Mouse (Mus musculus) layer of hippocampus, adult 9-10 months (tissue): ENCODE data around the gene Rbm20.

Experiments
- DNase-seq: peaks from one replicate; pipeline ENCODE4 v3.0.0; 2022; ENCODE audit warnings: low spot score

The Rbm20 gene

DNA sequence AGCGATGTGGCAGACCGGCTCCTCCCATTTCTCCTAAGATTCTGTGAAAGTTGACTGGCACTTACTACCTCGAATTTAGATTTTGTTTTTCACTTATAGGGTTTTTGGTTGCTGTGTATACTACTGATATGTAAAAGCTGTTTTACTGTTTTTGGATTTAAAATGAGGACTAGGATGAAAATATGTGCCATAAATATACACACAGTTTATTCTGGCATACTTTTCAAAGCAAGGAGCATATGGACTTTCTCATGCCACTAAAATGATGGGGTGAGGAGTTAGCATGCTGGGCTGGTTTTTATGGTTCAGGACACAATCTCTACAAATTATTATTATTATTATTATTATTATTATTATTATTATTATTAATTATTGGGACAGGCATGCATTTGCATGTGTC, 133.5 kb downstream of the Rbm20 start:
- DNase-seq = no peak

DNA sequence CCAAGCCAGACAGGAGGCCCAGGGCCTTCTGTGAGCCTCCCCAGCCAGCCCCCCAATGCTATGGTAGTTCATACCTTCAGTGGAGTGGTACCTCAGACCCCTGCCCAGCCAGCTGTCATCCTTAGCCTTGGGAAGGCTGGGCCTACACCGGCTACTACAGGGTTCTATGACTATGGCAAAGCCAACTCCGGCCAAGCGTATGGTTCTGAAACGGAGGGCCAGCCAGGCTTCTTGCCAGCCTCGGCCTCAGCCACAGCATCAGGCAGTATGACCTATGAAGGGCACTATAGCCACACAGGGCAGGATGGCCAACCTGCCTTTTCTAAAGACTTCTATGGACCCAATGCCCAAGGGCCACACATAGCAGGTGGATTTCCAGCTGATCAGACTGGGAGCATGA, 136.5 kb downstream of the Rbm20 start:
- DNase-seq = no peak

DNA sequence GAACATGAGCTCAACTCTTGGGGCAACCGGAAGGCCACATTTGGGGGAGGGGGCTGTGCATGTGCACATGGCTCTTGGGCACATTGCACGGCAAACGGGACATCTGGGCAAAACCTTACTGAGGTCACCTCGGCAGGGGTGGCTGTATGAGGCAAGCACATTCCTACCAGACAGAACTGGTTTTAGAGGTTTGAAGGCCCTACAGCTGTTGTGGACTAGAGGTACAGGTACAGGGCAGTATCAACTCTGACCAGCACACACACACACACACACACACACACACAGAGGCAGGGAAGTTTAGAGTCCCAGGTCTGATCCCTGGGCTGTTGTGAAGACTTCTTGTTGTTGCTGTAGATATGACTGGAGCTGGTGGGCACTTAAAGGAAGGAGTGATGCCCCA, 138.6 kb downstream of the Rbm20 start:
- DNase-seq = no peak

DNA sequence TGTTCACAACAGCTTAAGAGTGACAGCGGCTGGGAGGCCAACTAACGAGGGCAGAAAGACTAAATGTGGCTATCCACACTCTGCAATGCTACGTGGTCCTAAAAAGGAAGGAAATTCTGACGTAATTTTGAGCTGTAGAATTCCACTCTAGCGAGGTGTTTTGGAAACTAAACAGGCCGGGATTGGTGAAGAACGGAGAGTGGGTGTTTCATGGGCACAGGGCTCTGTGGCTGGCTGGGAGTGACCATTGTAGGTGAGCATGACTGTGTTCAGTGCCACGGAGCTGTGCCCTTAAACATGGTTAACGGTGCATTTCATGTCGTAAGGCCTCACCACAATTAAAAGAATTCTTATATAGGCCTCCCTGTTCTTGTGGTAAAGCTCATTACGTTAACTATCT, 139.1 kb downstream of the Rbm20 start:
- DNase-seq = no peak

DNA sequence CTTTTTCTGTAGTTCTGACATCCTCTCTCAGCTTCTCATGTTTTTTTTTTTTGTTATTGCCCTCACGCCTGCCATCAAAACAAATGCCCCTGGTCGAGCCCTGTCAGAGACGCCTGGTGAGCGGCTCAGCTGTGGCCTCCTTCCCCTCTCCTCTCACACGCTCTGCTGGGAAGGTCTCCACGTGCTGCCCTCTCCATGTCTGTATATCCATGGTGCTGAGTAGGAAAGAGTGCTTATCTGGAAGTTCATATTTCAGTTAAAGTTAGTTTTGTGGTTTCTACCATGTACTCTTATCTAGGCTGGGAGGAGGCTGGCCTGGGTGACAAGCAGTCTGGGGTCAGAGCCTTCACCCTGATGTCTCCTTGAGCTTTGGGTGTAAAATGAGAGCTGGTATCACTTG, 142.2 kb downstream of the Rbm20 start:
- DNase-seq = no peak

DNA sequence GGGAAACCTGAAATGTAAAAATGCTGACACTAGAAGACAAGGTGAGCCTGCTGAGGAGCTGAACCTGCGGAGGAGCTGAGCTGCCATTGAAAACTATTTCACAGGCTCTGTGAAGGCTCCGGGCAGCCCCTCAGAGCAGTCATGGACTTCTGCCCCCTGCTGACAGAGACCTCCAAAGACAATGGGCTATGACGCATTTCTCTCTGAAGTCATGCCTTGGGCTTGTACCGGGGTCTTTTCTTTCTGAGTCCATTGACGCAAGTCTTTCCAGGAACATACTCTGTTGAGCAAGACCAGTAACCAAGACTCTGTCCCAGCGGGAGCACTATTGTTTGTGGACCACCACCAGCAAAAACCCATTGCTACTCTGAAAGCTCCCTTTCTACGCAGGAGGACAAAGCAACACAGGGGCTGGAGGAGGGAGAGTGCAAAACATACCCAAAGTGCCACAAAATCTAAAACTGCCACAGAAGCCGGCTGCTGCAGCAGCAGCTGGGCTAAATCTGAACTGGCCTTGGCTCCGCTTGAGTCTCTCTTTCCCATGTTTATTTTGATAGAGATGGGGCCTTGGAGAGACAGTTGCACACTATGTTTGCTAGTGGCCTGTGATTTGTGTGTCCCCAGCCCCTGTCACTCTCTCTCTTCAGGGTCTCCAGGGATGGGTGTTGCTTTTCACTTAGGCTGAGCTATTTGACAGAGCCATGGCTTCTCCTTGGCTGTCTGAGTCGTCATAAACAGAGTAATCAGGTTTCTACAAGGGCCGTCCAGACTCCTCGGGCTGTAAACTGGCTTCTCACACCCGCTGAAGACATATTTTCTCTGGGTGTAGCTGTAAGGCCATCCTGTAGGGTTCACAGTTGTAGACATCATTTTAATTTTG, 144.4 kb downstream of the Rbm20 start:
- no peak for DNase-seq

DNA sequence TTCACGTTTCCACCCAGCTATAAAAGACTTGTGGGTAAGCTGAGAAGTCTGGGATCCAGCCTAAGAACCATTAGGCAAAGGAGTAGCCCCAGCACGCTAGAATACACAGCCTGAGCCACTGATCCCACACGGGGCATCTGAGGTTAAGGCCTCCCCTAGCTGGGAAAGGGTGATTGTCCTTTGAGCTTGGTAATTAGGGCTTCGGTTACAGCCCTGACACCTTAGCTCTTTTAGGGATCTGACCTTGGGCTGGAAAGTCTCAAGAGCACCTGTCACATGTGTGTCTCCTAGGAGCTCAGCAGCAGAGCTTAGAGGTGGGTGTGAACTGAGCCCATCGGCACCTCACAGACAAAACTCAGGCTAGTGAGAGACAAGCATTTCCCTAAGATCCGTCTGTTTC, 146.7 kb downstream of the Rbm20 start:
- DNase-seq = no peak

DNA sequence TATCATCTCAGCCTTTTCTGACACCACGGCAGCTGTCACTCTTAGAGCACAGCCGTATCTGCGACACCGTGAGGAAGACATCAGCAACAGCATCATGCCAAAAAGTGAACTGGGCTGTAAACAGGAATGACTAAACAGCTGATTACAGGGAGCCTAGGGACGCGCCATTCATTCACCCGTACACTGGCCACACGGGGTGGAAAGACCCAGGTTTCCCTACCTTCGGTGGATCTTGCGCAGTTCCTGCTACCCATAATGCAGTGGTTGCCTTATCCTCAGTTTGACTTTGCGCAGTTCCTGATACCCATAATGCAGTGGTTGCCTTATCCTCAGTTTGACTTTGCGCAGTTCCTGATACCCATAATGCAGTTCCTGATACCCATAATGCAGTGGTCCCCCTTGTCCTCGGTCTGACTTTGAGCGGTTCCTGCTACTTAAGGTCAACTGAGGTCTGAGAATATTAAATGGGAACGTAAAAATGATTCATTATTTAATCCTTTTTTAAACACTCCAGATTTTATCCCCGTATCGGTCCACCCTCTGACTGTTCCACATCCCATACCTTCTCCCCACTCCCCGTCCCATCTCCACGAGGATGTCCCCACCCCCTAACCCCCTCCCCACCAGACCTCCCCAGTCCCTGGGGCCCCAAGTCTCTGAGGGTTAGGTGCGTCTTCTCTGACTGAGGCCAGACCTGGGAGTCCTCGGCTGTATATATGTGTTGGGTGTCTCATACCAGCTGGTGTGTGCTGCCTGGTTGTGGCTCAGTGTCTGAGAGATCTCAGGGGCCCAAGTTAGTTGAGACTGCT, 148.0 kb downstream of the Rbm20 start:
- no peak for DNase-seq

DNA sequence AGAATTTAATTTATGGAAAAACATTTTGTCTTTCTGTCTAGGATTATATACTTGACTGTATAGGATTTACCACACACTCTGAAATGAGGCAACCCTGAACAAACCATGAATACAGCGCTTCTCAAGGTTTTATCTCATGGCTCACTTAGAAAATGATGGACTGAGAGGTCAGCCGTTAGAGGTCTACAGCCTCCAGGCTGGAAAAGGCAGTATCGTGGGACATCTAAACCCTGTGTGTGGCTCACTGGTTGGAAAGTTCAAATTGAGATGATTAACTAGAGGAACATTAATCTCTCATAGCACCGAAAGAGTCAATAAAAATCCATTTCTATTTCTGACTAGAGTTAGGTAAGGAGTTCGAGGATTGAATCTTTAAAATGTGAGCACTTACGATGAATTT, 152.9 kb downstream of the Rbm20 start:
- DNase-seq = no peak

DNA sequence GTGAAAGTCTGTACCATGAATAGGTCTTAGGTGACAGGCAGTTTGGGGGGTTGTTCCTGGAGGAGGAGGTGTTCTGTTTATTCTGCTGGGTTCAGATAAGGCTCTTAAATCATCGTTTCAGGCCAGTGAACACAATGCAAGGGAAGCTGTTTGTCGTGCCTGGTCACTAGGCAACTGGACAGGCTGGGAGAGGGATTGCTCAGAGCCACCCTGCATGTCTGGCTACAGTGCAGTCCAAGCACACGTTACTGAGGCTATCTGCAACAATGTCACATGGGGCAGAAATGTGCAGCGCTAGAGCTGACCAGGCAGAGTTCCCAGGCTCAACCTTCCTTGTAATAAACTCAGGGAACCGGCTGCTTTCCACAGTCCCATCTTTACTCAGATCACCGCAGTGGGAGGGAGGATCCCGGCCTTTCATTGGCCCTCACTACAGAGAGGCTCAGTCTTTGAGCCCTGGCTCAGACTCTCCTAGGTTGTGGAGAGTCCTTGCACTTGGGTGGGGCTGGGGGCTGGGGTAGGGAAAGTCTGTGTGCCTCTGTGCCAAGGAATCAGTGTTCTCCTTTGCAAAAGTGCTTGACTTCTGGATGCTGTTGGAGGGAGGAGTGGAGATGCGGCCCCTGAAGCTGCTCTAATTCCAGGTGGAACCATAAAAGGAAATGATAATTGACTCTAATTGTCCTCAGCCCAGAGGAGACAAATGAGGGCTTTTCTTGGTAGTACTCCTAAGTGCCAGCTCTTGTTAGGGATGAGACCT, 153.5 kb downstream of the Rbm20 start:
- DNase-seq = no peak

DNA sequence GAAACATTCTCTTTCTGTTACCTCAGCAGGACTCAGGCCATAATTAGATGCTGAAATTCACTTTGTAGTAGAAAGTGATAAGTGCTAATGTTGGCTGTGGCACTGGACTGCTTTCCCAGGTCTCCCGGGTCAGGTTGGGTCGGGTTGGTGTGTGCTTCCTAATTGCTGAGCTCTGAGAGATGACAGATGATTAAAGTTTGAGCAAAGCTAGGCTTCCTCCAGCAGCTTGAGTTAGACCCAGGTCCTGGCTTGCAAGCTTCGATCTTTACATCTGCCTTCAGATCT, 154.0 kb downstream of the Rbm20 start:
- DNase-seq = no peak

DNA sequence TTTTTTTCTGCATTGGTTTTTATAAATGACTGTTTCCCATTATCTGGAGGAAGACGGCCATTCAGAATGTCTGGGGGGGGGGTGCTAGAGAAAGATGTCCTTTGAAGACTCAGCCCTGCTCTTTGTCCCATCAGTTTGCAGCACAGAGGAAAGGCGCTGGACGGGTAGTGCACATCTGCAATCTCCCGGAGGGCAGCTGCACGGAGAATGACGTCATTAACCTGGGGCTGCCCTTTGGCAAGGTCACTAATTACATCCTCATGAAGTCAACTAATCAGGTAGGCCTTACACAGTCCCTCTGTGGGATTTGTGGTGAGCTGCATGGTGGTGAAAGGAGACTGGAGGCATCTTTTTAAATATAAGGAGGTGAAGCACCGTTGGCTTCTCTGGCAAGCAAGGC, 155.4 kb downstream of the Rbm20 start:
- DNase-seq = no peak

DNA sequence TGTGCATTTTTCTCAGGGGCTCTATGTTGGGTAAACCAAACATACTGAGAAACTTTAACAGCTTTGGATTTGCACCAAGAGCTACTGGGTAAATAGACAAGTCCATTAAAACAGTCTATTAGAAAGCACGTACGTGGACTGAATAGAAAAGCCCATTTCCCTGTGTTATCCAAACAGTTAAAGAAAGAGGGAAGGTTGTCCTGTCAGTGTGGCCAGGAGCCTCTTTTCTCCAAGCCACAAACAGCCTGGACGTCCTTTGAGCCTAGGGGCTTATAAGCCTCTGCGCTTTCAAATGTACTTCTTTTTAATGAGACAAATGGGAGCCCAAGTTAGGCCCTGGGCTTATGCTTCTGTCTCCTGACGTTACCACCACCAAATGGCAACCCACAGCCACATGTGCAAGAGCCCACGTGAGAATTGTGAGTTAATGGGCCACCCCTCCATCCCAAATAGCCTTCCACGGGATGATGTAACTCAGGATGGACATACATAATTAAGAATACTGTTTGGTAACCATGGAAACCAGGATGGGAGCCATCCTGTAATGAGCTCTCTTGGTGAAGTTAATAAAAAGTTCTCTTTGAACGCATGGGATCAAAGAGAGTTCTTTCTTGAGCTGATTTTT, 156.8 kb downstream of the Rbm20 start:
- no peak for DNase-seq

DNA sequence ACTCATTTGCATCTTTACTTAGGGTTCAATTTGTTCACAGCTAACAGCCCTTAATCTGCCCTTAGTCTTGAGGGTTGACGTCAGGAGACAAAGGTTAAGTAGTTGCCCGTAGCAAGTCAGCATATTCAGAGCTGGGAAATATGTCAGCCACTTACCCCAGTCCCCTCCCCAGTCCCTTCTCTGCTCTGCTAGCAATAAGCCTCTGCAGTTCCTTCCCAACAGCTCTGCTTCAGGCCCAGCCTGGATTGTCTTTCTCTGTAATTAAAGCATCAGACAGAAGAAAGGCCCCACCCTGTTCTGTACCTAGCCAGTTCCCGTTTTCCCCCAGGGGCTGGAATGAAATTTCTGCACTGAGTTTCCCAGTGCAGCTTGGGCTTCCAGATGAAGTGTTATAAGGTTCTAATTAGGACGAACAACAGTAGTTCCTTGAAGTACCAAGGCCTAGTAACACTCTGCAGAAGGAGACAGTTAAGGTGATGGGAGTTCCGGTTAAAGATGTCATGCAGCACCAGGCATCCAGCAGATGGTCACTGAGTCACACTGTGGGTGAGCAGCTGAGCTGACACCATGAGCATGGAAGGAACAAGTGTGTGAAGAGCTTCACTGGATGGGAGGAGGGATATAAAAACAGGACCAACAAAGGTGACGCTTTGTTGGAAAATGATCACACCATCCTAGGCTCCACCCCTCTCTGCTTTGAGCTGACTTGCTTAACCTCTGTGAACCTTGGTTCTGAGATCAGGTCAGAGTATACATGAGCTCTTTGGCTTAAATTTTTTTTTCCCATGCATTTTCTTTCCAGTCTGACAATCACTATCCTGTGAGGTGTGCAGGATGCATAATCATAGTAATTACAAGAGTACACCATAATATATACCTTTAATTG, 159.7 kb downstream of the Rbm20 start:
- DNase-seq = no peak

DNA sequence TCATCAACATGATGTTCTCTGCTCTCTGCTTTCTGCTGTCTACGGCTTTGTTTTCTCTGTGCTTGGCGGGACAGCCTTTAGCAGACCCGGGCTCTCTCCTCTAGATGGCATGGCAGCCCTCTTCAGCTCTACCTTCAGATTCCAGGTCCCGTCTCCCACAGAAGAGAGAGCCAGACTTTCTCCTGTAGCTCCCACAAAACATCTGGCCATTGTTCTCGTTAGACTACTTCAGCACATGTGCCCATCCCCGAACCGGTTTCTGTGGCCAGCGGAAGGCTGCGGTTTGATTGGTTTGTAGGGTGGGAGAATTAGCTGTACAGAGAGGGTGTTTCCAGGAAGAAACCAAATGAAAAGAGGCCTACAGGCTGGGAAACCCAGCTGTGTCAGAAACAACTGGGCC, 161.7 kb downstream of the Rbm20 start:
- DNase-seq = no peak

DNA sequence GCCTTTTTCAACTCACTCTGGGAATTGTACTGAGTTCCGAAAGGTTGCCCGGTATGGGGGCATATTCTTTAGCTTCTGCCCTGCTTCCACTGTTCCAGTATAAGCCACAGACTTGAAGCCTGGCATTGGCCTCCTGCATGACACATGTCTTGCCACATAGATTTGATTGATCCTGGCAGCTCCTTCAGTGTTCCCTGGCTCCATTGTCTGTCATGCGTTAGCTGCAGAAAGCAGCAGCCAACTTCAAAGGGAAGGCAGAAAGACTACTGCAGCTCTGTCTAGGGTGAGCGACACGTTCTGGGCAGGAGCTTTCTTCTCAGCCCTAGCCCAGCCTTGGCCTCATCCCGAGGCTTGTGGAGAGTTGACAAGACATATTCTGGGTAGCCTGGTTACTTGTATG, 162.7 kb downstream of the Rbm20 start:
- no peak for DNase-seq

DNA sequence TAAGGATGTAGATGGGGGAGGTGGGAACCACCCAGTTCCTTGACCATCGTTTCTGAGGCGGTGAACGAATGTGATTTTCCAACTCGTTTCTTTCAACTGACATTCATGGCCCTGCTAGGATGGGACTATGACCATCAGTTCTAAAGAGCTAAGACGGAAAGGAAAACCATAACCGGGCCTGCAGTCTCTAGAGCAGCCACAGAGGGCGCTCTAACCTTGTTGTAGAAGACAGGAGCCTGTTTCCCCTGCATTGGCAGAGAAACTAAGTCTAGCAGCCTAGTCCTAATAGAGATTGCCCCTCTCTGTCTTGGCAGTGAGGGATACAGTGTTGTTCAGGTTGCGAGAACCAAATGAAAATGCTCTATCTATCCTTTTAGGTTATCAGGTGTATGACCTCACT, 164.8 kb downstream of the Rbm20 start:
- no peak for DNase-seq

DNA sequence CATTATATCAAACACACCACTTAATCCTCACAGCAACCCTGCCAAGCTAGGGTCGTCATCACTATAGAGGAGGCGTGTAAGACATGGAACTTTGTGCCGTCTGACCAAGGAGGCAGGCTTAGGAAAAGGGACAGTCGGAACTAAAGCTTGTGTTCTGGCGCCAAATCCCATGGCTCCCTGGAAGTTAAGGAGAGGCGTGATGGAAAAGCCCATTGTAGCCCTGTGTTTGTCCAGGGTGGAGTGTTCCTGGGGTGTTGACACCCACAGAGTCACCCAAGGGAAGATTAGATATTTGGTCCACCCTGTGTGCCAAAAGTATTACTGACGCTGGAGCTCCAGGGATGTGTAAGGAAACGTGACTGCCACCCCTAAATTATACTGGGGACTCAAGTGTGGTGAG, 166.9 kb downstream of the Rbm20 start:
- DNase-seq = no peak

DNA sequence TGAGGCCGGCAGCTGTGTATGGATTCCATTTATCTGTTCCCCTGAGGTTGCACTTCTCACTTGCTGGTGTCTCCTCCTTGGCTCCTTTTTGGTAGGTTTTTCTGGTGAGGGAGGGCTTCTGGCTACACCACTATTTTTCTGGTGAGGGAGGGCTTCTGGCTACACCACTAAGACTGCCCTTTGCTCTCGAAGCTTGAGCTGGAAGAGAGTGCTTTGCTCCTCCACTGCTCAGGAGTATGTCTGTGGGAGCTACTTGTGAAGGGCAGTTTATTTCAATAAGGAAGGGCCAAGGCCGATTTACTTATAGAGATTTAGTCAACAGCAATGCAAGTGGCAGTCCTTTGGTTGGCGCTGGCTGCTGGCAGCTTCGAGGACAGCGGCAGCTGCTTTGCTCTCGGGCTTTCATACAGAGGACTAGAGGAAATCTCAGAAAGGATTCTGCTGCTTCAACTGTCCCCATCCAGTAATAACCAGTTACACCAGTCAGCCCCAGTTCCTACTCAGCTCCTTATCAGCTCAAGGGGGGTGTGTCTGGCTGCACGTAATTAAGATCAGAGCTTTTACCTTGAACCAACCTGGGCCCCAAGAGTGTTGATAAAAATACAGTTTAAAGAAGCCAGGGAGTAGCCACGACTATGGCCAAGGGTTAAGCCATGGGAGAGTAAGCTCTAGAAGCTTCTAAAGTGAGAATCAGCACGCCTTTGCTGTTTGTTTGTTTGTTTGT, 171.3 kb downstream of the Rbm20 start:
- DNase-seq = no peak

DNA sequence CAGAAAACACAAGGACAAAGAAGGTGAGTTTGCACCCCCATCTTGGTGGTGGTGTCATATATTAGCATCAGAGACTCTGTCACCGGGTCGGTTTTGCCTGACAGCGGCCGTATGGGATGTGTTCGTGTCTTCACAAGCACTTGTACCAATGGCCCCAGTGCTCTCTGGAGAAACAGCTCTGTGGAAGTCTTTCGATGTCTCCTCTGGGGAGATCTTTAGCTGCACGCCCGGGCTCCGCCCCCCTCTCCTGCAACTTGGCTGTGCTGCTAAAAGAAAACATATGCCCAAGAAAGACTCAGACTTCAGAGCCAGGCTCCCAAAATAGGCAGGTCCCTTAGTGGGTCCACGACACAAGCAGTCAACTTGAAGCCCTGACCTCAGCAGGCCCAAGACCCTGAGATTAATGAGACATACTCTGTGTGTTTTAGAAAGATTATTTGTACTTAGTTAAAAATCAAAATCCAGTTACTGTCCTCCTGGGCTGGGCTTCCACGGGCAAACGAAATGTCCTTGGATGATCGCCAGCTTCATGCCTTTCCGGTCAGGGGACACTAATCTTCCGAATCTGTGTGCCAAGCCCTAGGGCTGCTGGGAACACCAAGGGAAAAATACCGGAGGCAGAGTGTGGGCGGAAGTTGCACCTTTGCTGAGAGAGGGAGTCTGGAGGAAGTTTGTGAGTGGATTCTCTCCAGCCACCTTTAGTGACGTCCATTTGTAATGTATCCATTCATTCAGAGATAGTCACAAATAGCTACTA, 173.2 kb downstream of the Rbm20 start:
- no peak for DNase-seq
